ENCODE assay signal across 9 mouse cellular contexts in the genomic region with DNA sequence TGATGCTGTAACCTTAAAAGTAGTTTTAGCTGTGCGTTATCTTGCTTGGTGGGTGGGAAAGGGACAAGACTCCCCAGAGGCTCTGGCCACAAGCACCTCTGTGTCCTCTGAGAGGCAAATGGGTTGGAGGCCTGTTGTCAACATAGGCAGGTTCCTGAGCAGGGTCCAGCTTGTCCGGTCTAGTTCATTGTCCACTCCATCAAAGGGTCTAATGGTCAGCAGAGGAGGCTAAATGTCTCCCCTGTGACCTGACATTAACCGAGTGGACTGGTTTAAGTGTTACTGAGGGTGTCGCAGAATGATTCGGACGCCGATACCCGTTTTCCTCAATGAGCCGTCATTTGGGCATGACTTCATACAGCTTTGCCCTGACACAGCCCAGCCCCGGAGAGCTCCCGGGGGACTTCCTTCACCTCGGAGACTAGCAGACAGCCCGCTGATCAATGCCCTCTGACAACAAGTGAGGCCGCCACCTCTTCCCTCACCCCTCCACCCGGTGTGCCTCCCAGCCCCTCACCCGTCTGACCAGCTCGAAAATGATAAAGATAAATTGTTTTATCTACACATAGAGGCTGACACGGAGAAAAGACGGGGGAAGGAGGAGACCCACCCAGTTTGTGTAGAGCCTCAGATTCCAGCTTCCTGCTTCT.
DNase-seq lines count a peak whose midpoint lies in the region; ATAC-seq and TF ChIP-seq lines count a peak whose summit lies in the region.
"Had no signal": no experiment of that assay in that cellular context is flagged by ENCODE, and none has a peak within 500 bp of the region (broad histone marks: within the 10 kb centered on the region; RNA-seq: fewer than 3 reads in every experiment).

No protein-coding gene starts in this region.

- no peaks in the 10 kb centered on the region; a peak in 1 of 4 replicates for H3K4me1 ChIP-seq in CH12.LX (ENCODE audit: control insufficient read depth in 1 of 2, insufficient read depth in 2 of 2)
- peaks cover 61% of the 10 kb centered on the region for H3K4me1 ChIP-seq in hindbrain, embryonic 10.5 days (replicated peaks)
- peaks cover 31% of the 10 kb centered on the region for H3K4me1 ChIP-seq in midbrain, embryonic 12.5 days

- 20% methylated on average over 19 of the region's 19 CpGs for WGBS in hindbrain, embryonic 10.5 days
- WGBS in midbrain, embryonic 12.5 days, result 20% methylated on average over 19 of the region's 19 CpGs

- no peak overlapping the region for H3K9ac ChIP-seq in CH12.LX (ENCODE audit: insufficient read depth, low read depth)
- no peak overlapping the region; the same call in 1 of the 2 replicates for H3K9ac ChIP-seq in midbrain, embryonic 12.5 days (replicated peaks)

- no peak overlapping the region for H3K4me3 ChIP-seq in CH12.LX (replicated peaks in 1 of 3; ENCODE audit: low read depth in 2 of 3, low read length in 2 of 3, poor library complexity in 1 of 3)
- H3K4me3 ChIP-seq in hindbrain, embryonic 10.5 days, result peak overlapping the region; percentile 32; the same call in 1 of the 2 replicates
- H3K4me3 ChIP-seq in midbrain, embryonic 12.5 days, result 0 out of 2 replicates have a peak overlapping the region, but pooled peaks have one; percentile 7
- H3K4me3 ChIP-seq: erythroblast, embryonic 14.5 days had no signal

- no peaks in the 10 kb centered on the region for H3K79me2 ChIP-seq in CH12.LX (replicated peaks; ENCODE audit: control insufficient read depth, extremely low read depth, insufficient read depth, poor library complexity, severe bottlenecking)

- intact Hi-C loops in heart, postnatal 36 days (cut with DNase I), result no loop called here

- dilution Hi-C loops in CH12.LX (cut with MboI; ENCODE audit: extremely low pct_ligation_motif_present, extremely low pct_unique_long_range_greater_than_20kb, low sequenced_read_pairs), result no loop called here

- no peaks in the 10 kb centered on the region for H3K27me3 ChIP-seq in CH12.LX (replicated peaks)
- peaks cover 25% of the 10 kb centered on the region; the same call in 1 of the 2 replicates for H3K27me3 ChIP-seq in hindbrain, embryonic 10.5 days (ENCODE audit: insufficient read depth, poor library complexity, severe bottlenecking)
- H3K27me3 ChIP-seq in midbrain, embryonic 12.5 days, result peaks cover 6% of the 10 kb centered on the region; the same call in 1 of the 2 replicates

- no peak for TF ChIP-seq EP300 in CH12.LX (IDR thresholded peaks at IDR 0.05; ENCODE audit: low read length)

- in situ Hi-C loops in CH12.LX (cut with MboI; ENCODE audit: low pct_ligation_motif_present, low pct_unique_long_range_greater_than_20kb, low sequenced_read_pairs), result no loop called here

- no peaks in the 10 kb centered on the region for H3K9me3 ChIP-seq in CH12.LX (replicated peaks; ENCODE audit: low read length)
- no peaks in the 10 kb centered on the region for H3K9me3 ChIP-seq in hindbrain, embryonic 10.5 days
- no peaks in the 10 kb centered on the region for H3K9me3 ChIP-seq in midbrain, embryonic 12.5 days

- no peak overlapping the region for H3K27ac ChIP-seq in CH12.LX (ENCODE audit: insufficient read depth, low read depth)
- H3K27ac ChIP-seq in hindbrain, embryonic 10.5 days, result peak overlapping the region; percentile 70
- H3K27ac ChIP-seq in midbrain, embryonic 12.5 days (replicated peaks), result peak overlapping the region; percentile 43

- no peak overlapping the region for H3K4me2 ChIP-seq in CH12.LX (ENCODE audit: insufficient read depth, low read depth, poor library complexity, severe bottlenecking)
- H3K4me2 ChIP-seq in midbrain, embryonic 12.5 days (replicated peaks), result peak overlapping the region; percentile 49

- no peak for ATAC-seq in midbrain, embryonic 12.5 days (ENCODE audit: low FRiP score, low read depth)

- peak; percentile 55 for DNase-seq in heart, adult 11 months
- no peak for DNase-seq in heart, postnatal 36 days
- DNase-seq in CH12.LX (ENCODE audit: extremely low read depth), result peak; percentile 7
- DNase-seq in hindbrain, embryonic 10.5 days (ENCODE audit: low spot score), result peak; percentile 51
- no peak for DNase-seq in gastrocnemius, adult 18-20 months (ENCODE audit: low spot score)
- no peak for DNase-seq in yolk sac, embryonic 10.5 days (ENCODE audit: low spot score)
- no peak for DNase-seq in frontal cortex, postnatal 36 days (ENCODE audit: low spot score in 2 of 2)

- H3K36me3 ChIP-seq in CH12.LX (replicated peaks in 1 of 2; ENCODE audit: control insufficient read depth in 1 of 2, insufficient read depth in 1 of 2, low read length in 1 of 2), result no peaks in the 10 kb centered on the region
- no peaks in the 10 kb centered on the region for H3K36me3 ChIP-seq in hindbrain, embryonic 10.5 days
- no peaks in the 10 kb centered on the region for H3K36me3 ChIP-seq in midbrain, embryonic 12.5 days

- TF ChIP-seq CTCF in CH12.LX (conservative IDR thresholded peaks at IDR 0.05 in 1 of 2, IDR thresholded peaks at IDR 0.05 in 1 of 2; ENCODE audit: low read depth in 2 of 2, low read length in 2 of 2), result no peak

- TF ChIP-seq POLR2A in CH12.LX (IDR thresholded peaks at IDR 0.05; ENCODE audit: low read depth, low read length), result no peak

- no peak for TF ChIP-seq RAD21 in CH12.LX (IDR thresholded peaks at IDR 0.05; ENCODE audit: low read depth, low read length)

TF ChIP-seq in CH12.LX, 34 proteins besides CTCF, POLR2A, EP300 and RAD21:
- TF ChIP-seq SMC3 (IDR thresholded peaks at IDR 0.05; ENCODE audit: low read depth, low read length) (no peak), BHLHE40 (IDR thresholded peaks at IDR 0.05; ENCODE audit: low read depth, low read length) (no peak), USF1 (IDR thresholded peaks at IDR 0.05; ENCODE audit: low read depth, low read length) (no peak), TCF12 (IDR thresholded peaks at IDR 0.05; ENCODE audit: low read depth, low read length) (no peak), ZMIZ1 (IDR thresholded peaks at IDR 0.05; ENCODE audit: low read depth, low read length) (no peak), TBP (conservative IDR thresholded peaks at IDR 0.05; ENCODE audit: low read depth, low read length) (no peak), MYC (IDR thresholded peaks at IDR 0.05; ENCODE audit: low read depth, low read length) (no peak), NELFE (IDR thresholded peaks at IDR 0.05; ENCODE audit: low read depth, low read length) (no peak), POLR2AphosphoS2 (IDR thresholded peaks at IDR 0.05; ENCODE audit: low read depth, low read length) (no peak), ZC3H11A (IDR thresholded peaks at IDR 0.05; ENCODE audit: low read depth, low read length) (no peak)

Comparison
In these comparisons a context has a peak if more than half of its experiments do, and no peak if none do; other contexts are left out.
1. DNase-seq: peak in heart, adult 11 months (single experiment), CH12.LX (single experiment) and hindbrain, embryonic 10.5 days (single experiment); none in heart, postnatal 36 days (0 of 2), gastrocnemius, adult 18-20 months (single experiment), yolk sac, embryonic 10.5 days (single experiment) and frontal cortex, postnatal 36 days (0 of 2).
2. H3K4me3 ChIP-seq: peak in hindbrain, embryonic 10.5 days (single experiment) and midbrain, embryonic 12.5 days (single experiment); none in CH12.LX (0 of 3).